Mouse (Mus musculus) midbrain, embryonic 13.5 days (tissue): ENCODE results near the gene Gm13420. TPM values are rescaled to one million over a fixed set of nuclear protein-coding genes. Genes with fewer than 3 reads are reported as not detected.

Source experiments
- ATAC-seq: fragments of 200-750 bp; cut with Nextera tagmentation; 2 replicates; pipeline ENCODE4 v1.8.0; 2017; ENCODE audit warnings: mild to moderate bottlenecking, moderate TSS enrichment, moderate library complexity
- H3K27ac ChIP-seq: fragments of 300-500 bp; sonication (generic); 2 replicates; pipeline ENCODE4 v1.5.1; 2015; ENCODE audit warnings: inconsistent platforms, mild to moderate bottlenecking, moderate library complexity
- H3K27me3 ChIP-seq: fragments of 300-500 bp; sonication (generic); 2 replicates; pipeline ENCODE4 v1.6.1; 2015; ENCODE audit warnings: mild to moderate bottlenecking, inconsistent platforms
- H3K36me3 ChIP-seq: fragments of 300-500 bp; sonication (generic); 2 replicates; pipeline ENCODE4 v1.6.1; 2015; ENCODE audit warnings: mild to moderate bottlenecking, inconsistent platforms
- H3K4me1 ChIP-seq: fragments of 300-500 bp; sonication (generic); replicated peaks from 2 replicates; pipeline ENCODE4 v1.6.1; 2015; ENCODE audit warnings: inconsistent platforms
- H3K4me2 ChIP-seq: fragments of 300-500 bp; sonication (generic); replicated peaks from 2 replicates; pipeline ENCODE4 v1.6.1; 2015; ENCODE audit warnings: moderate library complexity, mild to moderate bottlenecking, inconsistent platforms
- H3K4me3 ChIP-seq: fragments of 300-500 bp; sonication (generic); replicated peaks from 2 replicates; pipeline ENCODE4 v1.5.1; 2015; ENCODE audit warnings: mild to moderate bottlenecking, inconsistent platforms
- H3K9ac ChIP-seq: fragments of 300-500 bp; sonication (generic); replicated peaks from 2 replicates; pipeline ENCODE4 v1.6.1; 2015; ENCODE audit warnings: mild to moderate bottlenecking, inconsistent platforms
- H3K9me3 ChIP-seq: fragments of 300-500 bp; sonication (generic); 2 replicates; pipeline ENCODE4 v1.6.1; 2016; ENCODE audit warnings: mild to moderate bottlenecking, inconsistent platforms
- WGBS: fragments of 180-500 bp; shearing (Covaris S2); methylation state at CpG from one replicate; pipeline ENCODE4 v1.1.7; 2015; 5-methylcytosine and 5-hydroxymethylcytosine counted together
- polyA plus RNA-seq: library from polyadenylated mRNA; unstranded; fragments of >200 nt; fragmentation: Nextera tagmentation; extraction: Ambion mirVana; gene quantifications from 2 replicates; pipeline ENCODE4 v1.2.1, GENCODE M21; 2015

The Gm13420 gene
- polyA plus RNA-seq, 1 experiment from 2014 or later, result 0.24 TPM

DNA sequence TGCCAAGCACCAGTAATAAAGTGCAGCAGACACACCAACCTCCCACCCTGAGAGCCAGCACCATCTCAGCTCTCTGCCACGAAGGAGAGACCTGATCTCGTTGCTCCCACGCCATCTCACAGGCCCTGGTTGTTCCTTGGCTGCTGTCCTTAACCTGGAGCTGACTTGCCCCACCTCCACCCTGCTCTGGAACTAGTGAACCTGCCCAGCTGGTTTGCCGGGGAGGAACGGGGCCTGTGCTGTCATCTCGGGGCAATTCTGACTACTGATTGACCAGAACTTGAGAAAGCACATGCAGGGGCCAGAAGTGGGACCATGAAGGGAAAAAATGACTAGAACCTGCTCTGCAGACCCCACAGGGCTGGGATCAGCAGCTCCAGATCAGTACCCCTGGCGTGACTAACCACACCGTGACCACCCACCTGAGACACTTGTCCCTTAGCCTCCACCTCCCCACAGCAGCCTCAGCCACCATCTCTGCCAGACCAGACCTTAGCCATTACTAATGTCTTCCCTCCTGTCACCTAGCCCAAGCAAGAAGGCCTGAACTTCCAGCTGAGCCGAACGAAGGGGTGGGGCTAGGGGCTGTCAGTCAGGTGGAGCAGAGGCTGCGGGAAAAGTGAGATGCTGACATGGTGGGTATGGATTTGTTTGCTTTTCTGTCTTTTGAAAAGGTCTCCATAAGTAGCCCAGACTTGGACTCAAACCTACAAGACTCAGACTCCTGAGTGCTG, 16.7 kb upstream of the Gm13420 start:
- peaks cover 7% of the 10 kb centered on the region; the same call in 1 of the 2 replicates for H3K36me3 ChIP-seq
- WGBS, result 74% methylated on average over 11 of the region's 11 CpGs
- no peak overlapping the region for H3K27ac ChIP-seq
- H3K4me3 ChIP-seq, result no peak overlapping the region
- H3K9ac ChIP-seq, result no peak overlapping the region
- no peaks in the 10 kb centered on the region for H3K9me3 ChIP-seq
- H3K4me1 ChIP-seq, result no peaks in the 10 kb centered on the region
- H3K4me2 ChIP-seq, result no peak overlapping the region
- H3K27me3 ChIP-seq, result no peaks in the 10 kb centered on the region; the same call in 1 of the 2 replicates
- ATAC-seq, result no peak

- Histone ChIP-seq H3K4me2 (no peak overlapping the region), H3K27ac (no peak overlapping the region), H3K27me3 (no peaks in the 10 kb centered on the region; the same call in 1 of the 2 replicates), H3K4me1 (no peaks in the 10 kb centered on the region), H3K4me3 (no peak overlapping the region), H3K9ac (no peak overlapping the region), H3K36me3 (no peaks in the 10 kb centered on the region), H3K9me3 (no peaks in the 10 kb centered on the region)
- WGBS, result 0% methylated on average over 1 of the region's 1 CpGs
- ATAC-seq, result peak; percentile 65; the same call in 1 of the 2 replicates
Observed at GRCm38 (mm10) chr2:29764831-29765230, 13.3 kb upstream of the Gm13420 start.

DNA sequence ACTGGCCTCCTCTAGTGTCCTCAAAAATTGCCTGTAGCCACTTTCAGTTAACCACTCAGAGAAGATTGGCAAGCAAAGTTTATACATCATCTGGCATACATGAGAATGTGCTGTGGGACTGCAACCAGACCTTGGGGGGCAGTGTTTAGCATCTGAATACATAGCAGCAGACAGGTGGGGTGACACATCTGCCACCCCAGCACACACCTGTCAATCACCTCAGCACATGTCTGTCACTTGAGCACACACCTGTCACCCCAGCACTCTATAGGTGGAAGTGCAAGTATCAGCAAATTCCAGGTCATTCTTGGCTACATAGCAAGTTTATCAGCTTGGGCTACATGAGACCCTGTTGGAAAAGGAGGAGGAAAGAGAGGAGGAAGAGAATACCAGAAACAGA, 4.2 kb upstream of the Gm13420 start:
- H3K36me3 ChIP-seq, result no peaks in the 10 kb centered on the region
- H3K9ac ChIP-seq, result no peak overlapping the region
- H3K9me3 ChIP-seq, result no peaks in the 10 kb centered on the region
- H3K4me3 ChIP-seq, result no peak overlapping the region
- peaks cover 33% of the 10 kb centered on the region for H3K27me3 ChIP-seq
- H3K4me1 ChIP-seq, result peaks cover 11% of the 10 kb centered on the region
- no peak overlapping the region for H3K4me2 ChIP-seq
- ATAC-seq, result no peak
- no peak overlapping the region for H3K27ac ChIP-seq

DNA sequence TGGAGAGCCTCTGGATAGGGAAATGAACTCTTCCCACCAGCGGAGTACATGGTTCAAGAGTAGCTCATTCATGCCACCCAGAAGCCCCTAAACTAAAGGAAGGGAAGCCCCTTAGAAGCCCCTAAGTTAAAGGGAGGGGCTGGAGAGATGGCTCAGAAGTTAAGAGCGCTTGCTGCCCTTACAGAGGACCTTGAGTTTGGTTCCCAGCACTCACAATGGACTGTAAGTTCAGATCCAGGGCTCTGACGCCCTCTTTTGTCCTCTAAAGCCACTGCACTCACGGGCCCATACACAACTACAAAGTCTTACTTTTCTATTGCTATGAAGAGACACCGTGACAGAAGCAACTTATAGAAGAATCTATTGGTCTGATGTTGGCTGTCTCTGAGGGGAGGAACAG, 912 bp upstream of the Gm13420 start:
- no peak overlapping the region for H3K4me3 ChIP-seq
- WGBS, result 87% methylated on average over 5 of the region's 5 CpGs
- no peak overlapping the region for H3K4me2 ChIP-seq
- ATAC-seq, result no peak
- no peak overlapping the region for H3K27ac ChIP-seq
- no peaks in the 10 kb centered on the region for H3K36me3 ChIP-seq
- peaks cover 61% of the 10 kb centered on the region for H3K27me3 ChIP-seq
- H3K9me3 ChIP-seq, result no peaks in the 10 kb centered on the region
- no peak overlapping the region for H3K9ac ChIP-seq
- peaks cover 15% of the 10 kb centered on the region for H3K4me1 ChIP-seq

GRCm38 (mm10) chr2:29748499-29748898, 3.0 kb downstream of the Gm13420 start:
- H3K36me3 ChIP-seq, result no peaks in the 10 kb centered on the region
- 85% methylated on average over 4 of the region's 4 CpGs for WGBS
- no peak for ATAC-seq
- no peak overlapping the region for H3K27ac ChIP-seq
- H3K27me3 ChIP-seq, result peaks cover 76% of the 10 kb centered on the region
- no peak overlapping the region for H3K9ac ChIP-seq
- no peaks in the 10 kb centered on the region for H3K9me3 ChIP-seq
- no peak overlapping the region for H3K4me2 ChIP-seq
- H3K4me3 ChIP-seq, result no peak overlapping the region
- H3K4me1 ChIP-seq, result peaks cover 21% of the 10 kb centered on the region

GRCm38 (mm10) chr2:29747852-29748251, 3.6 kb downstream of the Gm13420 start:
- peak overlapping the region; percentile 41 for H3K4me3 ChIP-seq
- no peaks in the 10 kb centered on the region for H3K36me3 ChIP-seq
- H3K27ac ChIP-seq, result no peak overlapping the region
- H3K27me3 ChIP-seq, result peaks cover 71% of the 10 kb centered on the region
- peak overlapping the region; percentile 70 for H3K4me2 ChIP-seq
- H3K4me1 ChIP-seq, result peaks cover 21% of the 10 kb centered on the region
- WGBS, result 54% methylated on average over 5 of the region's 5 CpGs
- no peak overlapping the region for H3K9ac ChIP-seq
- H3K9me3 ChIP-seq, result no peaks in the 10 kb centered on the region
- no peak for ATAC-seq

GRCm38 (mm10) chr2:29747188-29747782, 4.2 kb downstream of the Gm13420 start:
- Histone ChIP-seq H3K4me3 (peak overlapping the region; percentile 41), H3K36me3 (no peaks in the 10 kb centered on the region), H3K9me3 (no peaks in the 10 kb centered on the region), H3K27me3 (peaks cover 65% of the 10 kb centered on the region), H3K9ac (peak overlapping the region; percentile 73), H3K4me2 (peak overlapping the region; percentile 70), H3K4me1 (peaks cover 21% of the 10 kb centered on the region), H3K27ac (no peak overlapping the region)
- ATAC-seq, result peak; percentile 53
- WGBS, result 3% methylated on average over 44 of the region's 50 CpGs

- H3K36me3 ChIP-seq, result peaks cover 13% of the 10 kb centered on the region
- 95% methylated on average over 6 of the region's 6 CpGs for WGBS
- H3K9me3 ChIP-seq, result no peaks in the 10 kb centered on the region
- H3K4me3 ChIP-seq, result no peak overlapping the region
- peaks cover 37% of the 10 kb centered on the region for H3K27me3 ChIP-seq
- H3K4me2 ChIP-seq, result no peak overlapping the region
- ATAC-seq, result no peak
- no peak overlapping the region for H3K9ac ChIP-seq
- H3K4me1 ChIP-seq, result peaks cover 9% of the 10 kb centered on the region
- no peak overlapping the region for H3K27ac ChIP-seq
Observed at GRCm38 (mm10) chr2:29744256-29744655, 7.2 kb downstream of the Gm13420 start.

DNA sequence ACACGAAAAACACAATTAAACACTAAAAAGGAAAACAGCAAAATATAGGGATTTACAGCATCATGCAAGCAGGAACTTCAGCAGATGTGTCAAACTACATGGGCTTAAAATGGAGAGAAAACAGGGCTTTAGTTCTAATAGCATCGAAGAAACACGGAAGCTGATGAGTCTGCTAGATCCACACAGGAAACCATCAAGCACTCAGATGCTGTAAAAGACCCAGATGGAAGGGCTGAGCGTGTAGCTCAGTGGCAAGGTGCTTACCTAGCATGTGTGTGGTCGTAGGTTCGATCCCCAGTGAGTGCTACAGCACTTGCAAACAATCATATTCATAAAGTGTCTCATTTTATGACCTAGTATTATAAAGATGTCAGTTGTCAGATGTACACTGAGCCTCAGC, 10.3 kb downstream of the Gm13420 start:
- no peak overlapping the region for H3K4me2 ChIP-seq
- no peak overlapping the region for H3K4me3 ChIP-seq
- peaks cover 44% of the 10 kb centered on the region for H3K36me3 ChIP-seq
- H3K9me3 ChIP-seq, result no peaks in the 10 kb centered on the region
- H3K27me3 ChIP-seq, result peaks cover 8% of the 10 kb centered on the region
- H3K9ac ChIP-seq, result no peak overlapping the region
- no peak for ATAC-seq
- no peaks in the 10 kb centered on the region for H3K4me1 ChIP-seq
- H3K27ac ChIP-seq, result no peak overlapping the region
- 91% methylated on average over 6 of the region's 6 CpGs for WGBS

DNA sequence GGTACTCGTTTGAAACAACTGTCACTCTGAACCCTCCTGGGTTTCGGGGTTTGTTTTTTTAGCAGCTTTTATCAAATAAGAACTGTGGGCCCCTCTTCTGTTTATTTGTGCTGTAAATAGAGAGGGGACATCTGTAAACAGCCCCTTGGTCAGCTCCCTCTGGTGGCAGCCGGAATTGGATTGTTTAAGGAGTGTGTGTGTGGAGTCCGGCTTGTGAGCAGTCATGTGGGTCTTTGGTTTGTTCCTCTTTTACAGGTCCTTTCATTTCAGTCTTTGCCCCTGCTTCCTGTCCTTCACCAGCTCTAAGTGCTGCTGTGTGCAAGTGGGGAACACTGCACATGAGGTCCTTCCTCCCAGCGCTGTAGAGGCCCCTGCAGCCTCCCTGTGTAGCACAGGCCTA, 12.1 kb downstream of the Gm13420 start:
- Histone ChIP-seq H3K4me1 (no peaks in the 10 kb centered on the region), H3K4me3 (no peak overlapping the region), H3K27me3 (no peaks in the 10 kb centered on the region), H3K9ac (no peak overlapping the region), H3K4me2 (no peak overlapping the region), H3K27ac (no peak overlapping the region), H3K36me3 (peaks cover 61% of the 10 kb centered on the region), H3K9me3 (no peaks in the 10 kb centered on the region)
- no peak for ATAC-seq
- WGBS, result 72% methylated on average over 5 of the region's 5 CpGs

DNA sequence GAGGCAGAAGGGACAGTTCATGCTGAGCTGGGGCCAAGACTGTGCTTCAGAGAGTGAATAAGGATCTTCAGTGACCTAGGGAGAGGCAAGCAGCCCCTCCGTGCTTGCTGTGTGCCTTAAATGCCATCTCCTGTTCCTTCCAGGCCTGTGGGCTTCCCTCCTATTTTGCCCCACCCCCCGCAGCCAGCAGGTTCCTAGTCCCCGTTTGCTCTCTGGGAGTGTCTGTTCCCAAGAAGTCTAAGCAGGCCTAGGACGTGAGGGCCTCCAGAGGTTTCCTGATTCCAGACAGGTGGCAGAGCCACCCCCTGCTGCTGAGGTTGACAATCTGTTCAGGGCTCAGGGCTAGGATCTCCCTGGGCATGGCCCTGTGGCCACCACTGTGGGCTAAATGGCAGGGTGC, 12.7 kb downstream of the Gm13420 start:
- H3K27me3 ChIP-seq, result no peaks in the 10 kb centered on the region
- WGBS, result 76% methylated on average over 4 of the region's 4 CpGs
- H3K4me2 ChIP-seq, result no peak overlapping the region
- H3K4me1 ChIP-seq, result no peaks in the 10 kb centered on the region
- ATAC-seq, result no peak
- H3K4me3 ChIP-seq, result no peak overlapping the region
- H3K36me3 ChIP-seq, result peaks cover 67% of the 10 kb centered on the region
- no peaks in the 10 kb centered on the region for H3K9me3 ChIP-seq
- H3K27ac ChIP-seq, result no peak overlapping the region
- no peak overlapping the region for H3K9ac ChIP-seq

- 88% methylated on average over 12 of the region's 12 CpGs for WGBS
- Histone ChIP-seq H3K36me3 (peaks cover 81% of the 10 kb centered on the region), H3K27ac (no peak overlapping the region), H3K9ac (no peak overlapping the region), H3K27me3 (no peaks in the 10 kb centered on the region), H3K4me2 (no peak overlapping the region), H3K4me1 (no peaks in the 10 kb centered on the region), H3K4me3 (no peak overlapping the region), H3K9me3 (no peaks in the 10 kb centered on the region)
- no peak for ATAC-seq
Observed at GRCm38 (mm10) chr2:29737209-29737925, 14.1 kb downstream of the Gm13420 start.
